Mouse (Mus musculus) forebrain, embryonic 14.5 days (tissue): ENCODE data around the gene Psat1. TPM values are rescaled to one million over a fixed set of nuclear protein-coding genes. Genes with fewer than 3 reads are reported as not detected.
A peak's percentile ranks its signal among the peaks of the same experiment; 100 is the strongest.

Experiments used
- ATAC-seq: fragments of 200-750 bp; cut with Nextera tagmentation; 2 replicates; pipeline ENCODE4 v1.8.0; 2017; ENCODE audit warnings: mild to moderate bottlenecking, moderate library complexity
- DNase-seq: peaks from one replicate; pipeline ENCODE4 v3.0.0-alpha.2; 2015; ENCODE audit warnings: low spot score
- H3K27ac ChIP-seq: fragments of 300-500 bp; sonication (generic); 2 replicates; pipeline ENCODE4 v1.5.1; 2014; ENCODE audit warnings: low read depth, mild to moderate bottlenecking, control low read depth, low read length, moderate library complexity
- H3K27me3 ChIP-seq: fragments of 300-500 bp; sonication (generic); replicated peaks from 2 replicates; pipeline ENCODE4 v1.6.1; 2014; ENCODE audit warnings: low read length, control low read depth, mixed read lengths; ENCODE audit not compliant: control insufficient read depth, insufficient read depth
- H3K36me3 ChIP-seq: fragments of 300-500 bp; sonication (generic); 2 replicates; pipeline ENCODE4 v1.6.1; 2014; ENCODE audit warnings: low read length, control low read depth; ENCODE audit not compliant: control insufficient read depth, insufficient read depth
- H3K4me1 ChIP-seq: fragments of 300-500 bp; sonication (generic); 2 replicates; pipeline ENCODE4 v1.6.1; 2014; ENCODE audit warnings: antibody characterized with exemption, low read length, control low read depth; ENCODE audit not compliant: control insufficient read depth, insufficient read depth
- H3K4me2 ChIP-seq: fragments of 300-500 bp; sonication (generic); 2 replicates; pipeline ENCODE4 v1.6.1; 2014; ENCODE audit warnings: mild to moderate bottlenecking, control low read depth, low read length
- H3K4me3 ChIP-seq: fragments of 300-500 bp; sonication (generic); 2 replicates; pipeline ENCODE4 v1.5.1; 2014; ENCODE audit warnings: low read depth, low read length, control low read depth
- H3K9ac ChIP-seq: fragments of 300-500 bp; sonication (generic); 2 replicates; pipeline ENCODE4 v1.6.1; 2014; ENCODE audit warnings: mild to moderate bottlenecking, low read length, control low read depth, moderate library complexity
- H3K9me3 ChIP-seq: fragments of 300-500 bp; sonication (generic); replicated peaks from 2 replicates; pipeline ENCODE4 v1.6.1; 2016; ENCODE audit warnings: low read length, control low read depth, mixed read lengths; ENCODE audit not compliant: control insufficient read depth
- WGBS: fragments of 180-500 bp; shearing (Covaris S2); extraction: QIAGEN DNeasy Blood & Tissue Kit; methylation state at CpG from one replicate; pipeline ENCODE4 v1.1.7; 2014; 5-methylcytosine and 5-hydroxymethylcytosine counted together
- polyA plus RNA-seq: library from polyadenylated mRNA; unstranded; fragments of >200 nt; fragmentation: Nextera tagmentation; extraction: Ambion mirVana; gene quantifications from 2 replicates; pipeline ENCODE4 v1.2.1, GENCODE M21; 2014

The Psat1 gene
- polyA plus RNA-seq: 128 and 147 TPM in 2 replicates

DNA sequence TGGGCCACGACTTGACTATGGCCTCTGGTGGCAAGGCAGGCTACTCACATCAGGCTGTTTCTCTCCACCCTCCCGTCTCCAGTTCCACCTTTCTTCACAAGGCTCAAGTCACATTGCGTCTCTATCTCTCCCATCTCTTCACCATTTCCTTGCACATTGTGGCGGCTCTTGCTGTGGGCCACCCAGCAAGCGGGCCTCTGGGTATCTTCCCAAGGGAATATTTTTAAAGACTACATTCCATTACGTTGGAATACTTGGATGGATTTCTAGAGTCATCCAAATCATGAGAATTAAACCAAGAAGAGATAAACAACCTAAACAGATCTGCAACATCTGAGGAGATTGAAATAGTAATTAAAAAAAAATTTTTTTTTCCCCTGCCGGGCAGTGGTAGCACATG, at the start of gene Psat1:
Gene Psat1, minus strand, starts transcription at position 101 of the 400 bp plus-strand sequence.
- Histone ChIP-seq H3K4me3 (no peak within 1 kb of the TSS), H3K4me2 (no peak within 1 kb of the TSS), H3K36me3 (no peaks in the 10 kb centered on the region), H3K9me3 (no peaks in the 10 kb centered on the region), H3K27me3 (no peaks in the 10 kb centered on the region), H3K9ac (no peak within 1 kb of the TSS), H3K27ac (no peak within 1 kb of the TSS), H3K4me1 (no peaks in the 10 kb centered on the region)
- no peak for ATAC-seq
- 91% methylated on average over 7 of the region's 7 CpGs for WGBS
- DNase-seq: no peak

DNA sequence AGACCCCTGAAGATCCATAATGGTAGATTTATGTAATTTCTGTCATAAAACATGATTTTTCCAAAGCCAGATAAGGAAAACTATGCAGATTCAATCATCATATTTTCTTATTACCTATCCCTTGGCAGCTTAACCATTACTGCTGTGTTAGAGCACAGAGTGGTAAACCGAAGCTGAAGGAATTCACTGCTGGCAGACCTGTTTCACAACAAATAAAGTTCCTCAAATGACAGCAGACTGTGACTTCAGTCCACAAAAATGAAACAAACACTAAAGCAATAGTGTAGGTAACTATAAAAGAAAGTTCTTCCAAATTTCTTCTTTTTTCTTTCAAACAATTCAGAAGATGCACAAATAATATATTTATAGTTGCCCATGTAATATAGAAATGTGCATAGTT, 43.0 kb upstream of the Psat1 start:
- no peaks in the 10 kb centered on the region for H3K27me3 ChIP-seq
- H3K9me3 ChIP-seq: no peaks in the 10 kb centered on the region
- DNase-seq (no peak), ATAC-seq (no peak)
- H3K4me2 ChIP-seq: no peak overlapping the region
- H3K36me3 ChIP-seq: no peaks in the 10 kb centered on the region
- H3K27ac ChIP-seq: no peak overlapping the region
- H3K4me3 ChIP-seq: no peak overlapping the region
- H3K4me1 ChIP-seq: no peaks in the 10 kb centered on the region
- no peak overlapping the region for H3K9ac ChIP-seq
- WGBS: 94% methylated on average over 1 of the region's 1 CpGs

- ATAC-seq: no peak; the same call in 1 of the 2 replicates
Measured at GRCm38 (mm10) chr19:15985172-15985713, 38.1 kb upstream of the Psat1 start.

GRCm38 (mm10) chr19:15984449-15985171, 37.5 kb upstream of the Psat1 start, which contains the start of gene Cep78:
Gene Cep78, minus strand, starts transcription at chr19:15984989.
- WGBS: 1% methylated on average over 81 of the region's 88 CpGs
- ATAC-seq (peak; percentile 94), DNase-seq (peak; percentile 96)
- peak within 1 kb of the TSS; percentile 93 for H3K4me3 ChIP-seq
- H3K9me3 ChIP-seq: no peaks in the 10 kb centered on the region
- peak within 1 kb of the TSS; percentile 95 for H3K9ac ChIP-seq
- peaks cover 14% of the 10 kb centered on the region for H3K4me1 ChIP-seq
- peaks cover 9% of the 10 kb centered on the region; the same call in 1 of the 2 replicates for H3K36me3 ChIP-seq
- peak within 1 kb of the TSS; percentile 92 for H3K27ac ChIP-seq
- H3K4me2 ChIP-seq: peak within 1 kb of the TSS; percentile 64
- no peaks in the 10 kb centered on the region for H3K27me3 ChIP-seq

More at GRCm38 (mm10) chr19:15985172-15985713, 38.1 kb upstream of the Psat1 start:
- Histone ChIP-seq H3K9ac (peak overlapping the region; percentile 95), H3K27me3 (no peaks in the 10 kb centered on the region), H3K4me2 (peak overlapping the region; percentile 64), H3K4me3 (peak overlapping the region; percentile 93), H3K27ac (no peak overlapping the region), H3K4me1 (peaks cover 14% of the 10 kb centered on the region), H3K9me3 (no peaks in the 10 kb centered on the region), H3K36me3 (peaks cover 3% of the 10 kb centered on the region; the same call in 1 of the 2 replicates)
- WGBS: 31% methylated on average over 10 of the region's 10 CpGs
- DNase-seq: no peak

DNA sequence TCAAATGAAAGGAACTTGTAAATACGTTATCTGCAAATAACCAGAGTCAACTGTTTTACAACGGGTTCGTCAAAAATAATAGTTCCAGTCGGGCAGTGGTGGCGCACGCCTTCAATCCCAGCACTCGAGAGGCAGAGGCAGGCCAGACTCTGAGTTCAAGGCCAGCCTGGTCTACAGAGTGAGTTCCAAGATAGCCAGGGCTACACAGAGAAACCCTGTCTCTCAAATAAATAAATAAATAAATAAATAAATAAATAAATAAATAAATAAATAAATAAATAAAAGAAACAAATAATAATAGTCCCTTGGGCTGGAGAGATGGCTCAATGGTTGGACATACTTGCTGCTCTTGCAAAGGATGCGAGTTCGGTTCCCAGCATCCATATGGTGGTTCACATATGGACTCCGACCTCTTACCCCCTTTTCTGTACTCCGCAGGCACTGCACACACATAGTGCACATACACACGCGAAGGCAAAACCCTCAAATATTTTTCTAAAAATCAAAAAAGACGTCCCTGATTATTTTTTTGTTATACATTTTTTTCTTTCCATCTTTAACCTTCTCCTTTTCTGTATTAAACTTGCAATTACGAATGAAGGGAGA, 36.7 kb upstream of the Psat1 start:
- Histone ChIP-seq H3K36me3 (peaks cover 11% of the 10 kb centered on the region; the same call in 1 of the 2 replicates), H3K9me3 (no peaks in the 10 kb centered on the region), H3K4me1 (peaks cover 14% of the 10 kb centered on the region), H3K4me2 (peak overlapping the region; percentile 64), H3K27ac (peak overlapping the region; percentile 92), H3K9ac (peak overlapping the region; percentile 95), H3K27me3 (no peaks in the 10 kb centered on the region), H3K4me3 (peak overlapping the region; percentile 93)
- ATAC-seq: peak; percentile 18; the same call in 1 of the 2 replicates
- WGBS: 40% methylated on average over 15 of the region's 15 CpGs
- peak; percentile 35 for DNase-seq

- no peaks in the 10 kb centered on the region for H3K27me3 ChIP-seq
- peak overlapping the region; percentile 93 for H3K4me3 ChIP-seq
- peak overlapping the region; percentile 64 for H3K4me2 ChIP-seq
- no peaks in the 10 kb centered on the region for H3K9me3 ChIP-seq
- H3K9ac ChIP-seq: no peak overlapping the region
- WGBS: 26% methylated on average over 9 of the region's 10 CpGs
- H3K27ac ChIP-seq: no peak overlapping the region
- peaks cover 14% of the 10 kb centered on the region for H3K4me1 ChIP-seq
- peak; percentile 62 for DNase-seq
- H3K36me3 ChIP-seq: peaks cover 17% of the 10 kb centered on the region; the same call in 1 of the 2 replicates
- ATAC-seq: no peak
Measured at GRCm38 (mm10) chr19:15982926-15983738, 36.0 kb upstream of the Psat1 start.

GRCm38 (mm10) chr19:15981861-15982260, 34.7 kb upstream of the Psat1 start:
- no peak overlapping the region for H3K27ac ChIP-seq
- 41% methylated on average over 4 of the region's 4 CpGs for WGBS
- H3K4me3 ChIP-seq: no peak overlapping the region
- H3K27me3 ChIP-seq: no peaks in the 10 kb centered on the region
- peaks cover 28% of the 10 kb centered on the region for H3K36me3 ChIP-seq
- DNase-seq: peak; percentile 80
- peak overlapping the region; percentile 5; the same call in 1 of the 2 replicates for H3K4me2 ChIP-seq
- H3K9me3 ChIP-seq: no peaks in the 10 kb centered on the region
- peaks cover 14% of the 10 kb centered on the region for H3K4me1 ChIP-seq
- H3K9ac ChIP-seq: no peak overlapping the region
- ATAC-seq: peak; percentile 21; the same call in 1 of the 2 replicates

- Histone ChIP-seq H3K9me3 (no peaks in the 10 kb centered on the region), H3K4me1 (no peaks in the 10 kb centered on the region), H3K36me3 (peaks cover 92% of the 10 kb centered on the region), H3K27me3 (no peaks in the 10 kb centered on the region), H3K4me3 (no peak overlapping the region), H3K27ac (no peak overlapping the region), H3K9ac (no peak overlapping the region; the same call in 1 of the 2 replicates), H3K4me2 (no peak overlapping the region)
- ATAC-seq: no peak
- WGBS: 86% methylated on average over 4 of the region's 4 CpGs
- no peak for DNase-seq
Measured at GRCm38 (mm10) chr19:15973365-15973764, 26.2 kb upstream of the Psat1 start.
